Mouse (Mus musculus): Measurements from ENCODE around the gene Trnt1. TPM values are rescaled to one million over a fixed set of nuclear protein-coding genes. Genes with fewer than 3 reads are reported as not detected.

Gene Trnt1
- polyA plus RNA-seq, 1 experiment from 2014 or later: 72.9 TPM

Other genes starting within 250 kb of the Trnt1 start
- not detected in 2 replicates for gene Il5ra, start 20.1 kb upstream of the Trnt1 start, polyA plus RNA-seq (2016; fragmentation: Nextera tagmentation; extraction: Ambion mirVana)
- gene Crbn, start 31.0 kb downstream of the Trnt1 start, polyA plus RNA-seq (2016; fragmentation: Nextera tagmentation; extraction: Ambion mirVana): 54.0 and 58.5 TPM in 2 replicates

All from neural tube, embryonic 12.5 days (tissue).